Mouse (Mus musculus): ENCODE results near the gene Dtwd1. TPM values are rescaled to one million over a fixed set of nuclear protein-coding genes. Genes with fewer than 3 reads are reported as not detected.
"Not testable (repeated sequence)": the region's sequence is repeated elsewhere in the genome, so short reads cannot be mapped to it uniquely, and the experiment has no call there.

Gene Dtwd1
- total RNA-seq (2021): 1 to 10 TPM; 5.4 to 6.6 TPM
- long read RNA-seq, experiment 1, transcript Dtwd1-202 (5 exons, 1,342 nt): major isoform, 5 of 36 reads
- long read RNA-seq, experiment 1, partial matches to known transcripts: 29 of 36 reads
- long read RNA-seq, experiment 1, other reads (novel, unspliced or antisense): 2 of 36 reads
- long read RNA-seq, experiment 2, partial matches to known transcripts: 16 of 20 reads
- long read RNA-seq, experiment 2, other reads (novel, unspliced or antisense): 0 of 20 reads

GRCm38 (mm10) chr2:126151855-126152571, at the start of gene Dtwd1, which contains the start of gene Fam227b:
Gene Dtwd1, plus strand, starts transcription at chr2:126152141.
Gene Fam227b, minus strand, starts transcription at chr2:126152004.
- peak; percentile 99 for DNase-seq

GRCm38 (mm10) chr2:126147723-126148122, 4.2 kb upstream of the Dtwd1 start:
- no peak for DNase-seq

- no peak for DNase-seq
Measured at GRCm38 (mm10) chr2:126165277-126166018, 13.5 kb downstream of the Dtwd1 start.

GRCm38 (mm10) chr2:126166335-126166734, 14.4 kb downstream of the Dtwd1 start:
- DNase-seq: no peak

- no peak for DNase-seq
Measured at GRCm38 (mm10) chr2:126166848-126167617, 15.1 kb downstream of the Dtwd1 start.

GRCm38 (mm10) chr2:126171427-126171826, 19.5 kb downstream of the Dtwd1 start:
- no peak for DNase-seq

GRCm38 (mm10) chr2:126191306-126191705, 39.4 kb downstream of the Dtwd1 start:
- DNase-seq: no peak

GRCm38 (mm10) chr2:126192129-126192528, 40.2 kb downstream of the Dtwd1 start:
- DNase-seq: no peak

- no peak for DNase-seq
Measured at GRCm38 (mm10) chr2:126195631-126196356, 43.9 kb downstream of the Dtwd1 start.

- peak; percentile 26 to 43 for DNase-seq
Measured at GRCm38 (mm10) chr2:126198971-126199370, 47.0 kb downstream of the Dtwd1 start.

- DNase-seq: peak; percentile 25 to 41
Measured at GRCm38 (mm10) chr2:126211011-126211680, 59.2 kb downstream of the Dtwd1 start.

- DNase-seq: not testable (repeated sequence)
Measured at GRCm38 (mm10) chr2:126214800-126215199, 62.9 kb downstream of the Dtwd1 start, which contains the start of gene Gm17555. Gene Gm17555, plus strand, starts transcription at chr2:126215100.

Other genes with a start within 250 kb of the Dtwd1 start
- 1 to 10 TPM; 2.4 to 2.5 TPM for gene Fgf7, start 117.5 kb upstream of the Dtwd1 start, total RNA-seq (2021)
- gene Fam227b, start 137 bp upstream of the Dtwd1 start, total RNA-seq (2021): under 1 TPM in 1 of 2 experiments, not detected in 1; 0.17 TPM
- not detected for gene Gm17555, start 63.0 kb downstream of the Dtwd1 start, total RNA-seq (2021)